Mouse (Mus musculus) C2C12 (cell line): ENCODE data around the gene St8sia6.

Experiments
- CEBPB ChIP-seq: IDR thresholded peaks from one replicate; pipeline ENCODE4 v1.6.1; 2011; ENCODE audit warnings: low read depth, mild to moderate bottlenecking, control low read depth, moderate library complexity
- CTCF ChIP-seq: IDR thresholded peaks from one replicate; pipeline ENCODE4 v1.5.1; 2011; ENCODE audit not compliant: control insufficient read depth, insufficient read depth, insufficient read length
- FOSL1 ChIP-seq: IDR thresholded peaks from one replicate; pipeline ENCODE4 v1.8.0; 2011; ENCODE audit warnings: mild to moderate bottlenecking, low read length; ENCODE audit not compliant: poor library complexity, insufficient read depth, severe bottlenecking
- MAX ChIP-seq: IDR thresholded peaks from one replicate; pipeline ENCODE4 v1.6.1; 2011; ENCODE audit warnings: mild to moderate bottlenecking, control low read depth
- MYOD1 ChIP-seq: IDR thresholded peaks from one replicate; pipeline ENCODE4 v1.6.1; 2011; ENCODE audit warnings: low read depth; ENCODE audit not compliant: control insufficient read depth, insufficient read length
- MYOG ChIP-seq: IDR thresholded peaks from one replicate; pipeline ENCODE4 v1.6.1; 2011; ENCODE audit not compliant: control insufficient read depth, insufficient read length; ENCODE audit errors: extremely low read depth
- USF1 ChIP-seq: IDR thresholded peaks from one replicate; pipeline ENCODE4 v1.6.1; 2011; ENCODE audit warnings: low read depth, mild to moderate bottlenecking, control low read depth, moderate library complexity

GRCm38 (mm10) chr2:13834989-13835388 lies 41.1 kb upstream of the St8sia6 start:
- TF ChIP-seq CTCF (no peak), MYOD1 (no peak), CEBPB (no peak), USF1 (no peak), MAX (no peak), MYOG (no peak), FOSL1 (no peak)
